Mouse (Mus musculus) heart, adult 18-20 months (tissue): ENCODE measurements at regions not wholly inside any gene's neighbourhood (a gene's known extent, or its start where the extent isn't known, plus 50 kb on each side); places are given as distances from the start of the nearest gene placed in this dataset.
A peak's percentile ranks its signal among the peaks of the same experiment; 100 is the strongest.

Source experiments
- DNase-seq, 2 experiments: peaks; one replicate each; pipeline ENCODE4 v3.0.0; 2021 to 2022; ENCODE audit warnings: mixed read lengths in 1 of 2

DNA sequence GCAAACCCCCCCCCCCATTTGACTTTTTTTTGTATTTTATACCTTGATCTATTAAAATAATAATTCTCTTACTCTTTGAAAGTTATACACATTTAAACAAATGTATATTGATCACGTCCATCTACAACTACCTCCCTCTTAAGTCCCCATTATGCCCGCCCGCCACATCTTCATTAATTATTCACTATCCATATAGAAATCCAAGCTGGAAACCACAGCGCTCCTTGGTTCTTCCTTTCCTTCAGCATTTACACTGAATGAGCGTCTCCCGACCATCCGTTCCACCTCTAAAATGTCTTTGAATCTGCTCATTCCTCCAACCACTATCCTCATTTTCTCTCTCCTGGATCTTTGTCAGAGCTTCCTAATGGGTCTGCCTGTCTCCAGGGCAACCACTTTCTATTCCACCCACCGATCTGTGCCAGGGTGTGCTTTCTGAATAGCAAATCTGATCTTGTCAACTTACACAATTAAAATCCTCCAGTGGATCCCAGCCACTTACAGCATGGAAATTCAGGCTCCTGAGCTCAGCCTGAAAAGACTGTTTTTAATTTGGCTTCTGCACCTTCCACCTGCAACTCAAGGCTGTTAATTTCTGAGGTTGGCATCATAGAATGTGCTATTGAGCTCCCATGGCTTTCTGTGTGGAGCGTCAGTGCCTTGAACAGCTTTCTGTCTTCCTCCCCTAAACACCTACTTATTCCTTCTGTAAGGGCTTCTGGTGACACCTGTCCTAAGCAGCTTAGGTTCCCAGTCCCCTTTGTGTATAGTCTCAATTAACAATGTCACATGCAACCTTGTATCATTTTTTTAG is 265.5 kb downstream of the Spry2 start:
- DNase-seq = no peak

- DNase-seq = no peak
Observed at GRCm38 (mm10) chr14:105630444-105630843, 266.2 kb downstream of the Spry2 start.

DNA sequence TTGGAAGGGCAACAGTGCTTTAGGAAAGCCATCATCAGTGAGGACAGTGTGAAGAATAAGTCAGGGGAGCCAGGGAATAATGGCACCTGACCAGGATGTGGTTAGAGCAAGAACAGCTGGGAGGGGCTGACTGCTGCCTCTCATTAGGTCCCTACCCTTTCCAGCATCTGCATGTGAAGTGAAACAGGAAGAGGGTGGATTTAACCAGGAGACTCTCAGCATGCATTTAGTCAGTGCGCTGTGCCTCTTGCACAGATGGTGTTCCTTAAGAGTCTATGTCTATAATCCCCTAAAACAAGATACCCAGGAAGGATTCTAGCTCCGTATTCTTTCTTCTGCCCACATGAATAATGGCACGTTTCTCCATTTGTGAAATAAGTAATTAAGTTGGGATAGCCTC is 267.9 kb downstream of the Spry2 start:
- no peak for DNase-seq

GRCm38 (mm10) chr14:105624387-105624786 is 272.2 kb downstream of the Spry2 start:
- DNase-seq = no peak

DNA sequence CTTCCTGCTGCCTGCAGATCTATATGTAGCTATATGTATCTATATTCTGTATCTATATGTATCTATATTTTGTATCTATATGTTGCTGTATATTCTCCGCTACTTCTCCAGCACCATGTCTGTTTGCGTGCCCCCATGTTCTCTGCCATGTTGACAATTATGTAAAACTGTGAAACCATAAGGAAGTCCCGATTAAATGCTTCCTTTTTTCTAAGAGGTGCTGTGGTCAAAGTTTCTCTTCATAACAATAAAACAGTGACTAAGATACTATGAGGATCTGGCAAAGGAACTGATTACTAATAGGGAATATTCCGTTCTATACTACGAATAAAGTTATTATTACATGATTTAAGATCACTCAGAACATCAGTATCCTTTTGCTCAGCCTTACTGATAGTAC is 274.5 kb downstream of the Spry2 start:
- DNase-seq = no peak

DNA sequence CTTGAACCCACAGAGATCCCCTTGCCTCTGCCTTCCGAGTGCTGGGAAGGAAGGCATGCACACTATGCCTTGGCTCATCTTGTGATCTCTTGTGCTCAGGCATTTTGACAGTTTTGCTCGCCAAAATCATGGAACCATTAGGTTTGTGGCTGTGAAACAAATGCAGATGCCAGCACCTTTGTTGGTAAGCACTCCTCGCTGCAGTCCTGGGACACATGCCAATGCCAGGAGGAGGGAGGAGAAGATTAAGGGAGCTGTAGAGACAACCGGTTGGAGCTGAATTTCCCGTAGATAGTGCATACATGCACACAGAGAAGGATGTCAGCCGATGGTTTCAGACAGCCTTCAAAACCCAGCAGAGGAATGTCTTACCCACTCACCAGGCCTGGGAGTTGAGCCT is 275.5 kb downstream of the Spry2 start:
- DNase-seq = peak in 1 of 2 experiments; percentile 10

GRCm38 (mm10) chr14:105619449-105619848 is 277.2 kb downstream of the Spry2 start:
- DNase-seq = no peak

DNA sequence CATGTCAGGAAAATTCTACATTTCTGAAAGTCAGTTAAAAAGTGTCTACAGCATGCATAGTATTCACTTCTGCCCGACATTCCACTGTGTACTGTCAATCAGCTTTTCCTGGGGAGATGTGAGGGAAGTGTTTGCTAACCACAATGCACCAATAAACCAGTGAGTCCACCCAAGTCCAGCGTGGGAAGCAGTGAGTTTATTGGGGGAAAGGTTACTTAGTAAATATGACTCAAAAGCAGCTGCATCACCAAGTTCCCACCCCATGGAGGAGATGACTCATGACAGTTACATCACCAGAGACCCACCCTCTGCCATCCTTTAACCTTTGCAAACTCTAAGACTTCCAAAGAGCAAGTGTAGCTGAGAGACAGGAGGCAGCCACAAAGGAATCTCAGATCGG is 280.9 kb downstream of the Spry2 start:
- peak; percentile 17 to 21 for DNase-seq

- DNase-seq = no peak
Observed at GRCm38 (mm10) chr14:105612794-105613193, 283.8 kb downstream of the Spry2 start.

GRCm38 (mm10) chr14:105608804-105609203 is 287.8 kb downstream of the Spry2 start:
- DNase-seq = no peak

DNA sequence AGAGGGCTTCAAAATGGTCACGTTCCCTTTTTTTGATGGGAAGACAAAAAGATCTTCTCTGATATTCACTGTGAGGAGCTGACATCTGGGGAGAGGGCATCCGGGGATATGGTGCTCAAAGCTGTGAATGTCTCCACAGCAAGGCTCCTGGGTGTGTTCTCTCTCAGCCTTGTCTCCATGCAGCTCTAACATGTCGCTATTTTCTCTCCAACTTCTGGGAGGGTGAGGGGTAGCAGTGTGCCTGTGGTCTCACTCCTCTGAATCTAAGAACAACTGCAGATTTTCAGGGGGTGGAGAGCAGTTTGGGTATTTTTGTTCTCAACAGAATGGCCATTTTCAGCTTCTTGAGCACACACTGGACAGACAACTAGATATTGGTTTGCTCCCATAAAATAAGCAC is 290.1 kb downstream of the Spry2 start:
- DNase-seq = no peak

- no peak for DNase-seq
Observed at GRCm38 (mm10) chr14:105604451-105604850, 292.2 kb downstream of the Spry2 start.

- no peak for DNase-seq
Observed at GRCm38 (mm10) chr14:105603047-105603461, 293.6 kb downstream of the Spry2 start.

- DNase-seq = no peak
Observed at GRCm38 (mm10) chr14:105599550-105600453, 296.8 kb downstream of the Spry2 start.

- DNase-seq = no peak
Observed at GRCm38 (mm10) chr14:105589751-105590150, 306.9 kb downstream of the Spry2 start.

DNA sequence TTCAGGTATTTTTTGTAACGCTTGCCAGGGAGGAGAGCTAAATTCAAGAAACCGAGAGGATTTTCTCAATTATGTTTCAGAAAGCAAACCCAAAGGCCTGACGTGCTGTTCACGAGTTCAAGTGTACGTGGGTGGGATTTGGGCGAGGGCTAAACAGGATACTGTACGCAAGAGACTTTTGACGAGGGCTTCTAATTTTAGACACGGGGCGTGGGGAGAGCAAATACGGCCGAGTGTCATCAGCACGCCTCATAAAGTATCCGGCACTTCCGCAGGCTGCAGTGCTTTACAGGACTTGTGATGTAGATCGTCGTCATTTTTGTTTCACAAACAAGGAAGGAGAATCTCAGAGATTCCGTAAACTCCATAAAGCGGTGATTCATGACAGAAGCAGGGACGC is 307.4 kb downstream of the Spry2 start:
- peak in 1 of 2 experiments; percentile 21 for DNase-seq

DNA sequence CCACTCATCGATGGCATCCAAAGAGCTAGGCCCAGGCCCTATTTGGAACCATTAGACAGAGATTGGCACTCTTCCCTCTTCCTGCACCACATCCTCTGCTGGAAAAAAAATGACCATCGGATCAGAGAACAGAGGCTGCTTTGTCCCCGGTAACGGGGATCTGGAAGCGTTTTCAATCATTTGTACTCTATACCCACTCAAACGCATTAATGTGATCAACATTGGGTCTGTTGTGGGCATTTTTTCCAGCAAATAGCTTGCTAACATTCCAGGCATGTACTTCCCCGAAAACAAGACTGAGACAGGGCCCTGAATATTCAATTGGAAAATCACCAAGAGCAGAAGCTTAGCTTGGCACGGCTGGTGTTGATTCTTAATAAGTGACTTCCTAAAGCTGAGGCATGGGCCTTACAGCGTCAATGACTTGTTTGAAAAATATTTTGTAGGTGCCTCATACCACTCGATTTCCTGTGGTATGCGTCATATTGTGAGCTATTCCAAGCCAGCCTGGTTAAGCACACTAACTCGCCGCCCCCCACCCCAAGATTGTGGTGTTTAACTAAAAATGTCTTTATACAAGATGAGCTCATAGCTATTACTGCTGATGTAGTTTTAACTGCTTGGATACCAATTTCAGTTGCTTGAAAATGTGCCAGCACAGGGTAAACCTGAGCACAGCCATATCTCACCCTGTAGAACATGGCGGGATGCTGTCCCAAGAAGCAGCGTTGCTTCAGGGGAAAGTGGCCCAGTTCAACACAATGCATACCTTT is 308.0 kb downstream of the Spry2 start:
- DNase-seq = peak; percentile 18 to 20

GRCm38 (mm10) chr14:105588029-105588390 is 308.6 kb downstream of the Spry2 start:
- DNase-seq = no peak

GRCm38 (mm10) chr14:105584632-105585031 is 312.0 kb downstream of the Spry2 start:
- no peak for DNase-seq

DNA sequence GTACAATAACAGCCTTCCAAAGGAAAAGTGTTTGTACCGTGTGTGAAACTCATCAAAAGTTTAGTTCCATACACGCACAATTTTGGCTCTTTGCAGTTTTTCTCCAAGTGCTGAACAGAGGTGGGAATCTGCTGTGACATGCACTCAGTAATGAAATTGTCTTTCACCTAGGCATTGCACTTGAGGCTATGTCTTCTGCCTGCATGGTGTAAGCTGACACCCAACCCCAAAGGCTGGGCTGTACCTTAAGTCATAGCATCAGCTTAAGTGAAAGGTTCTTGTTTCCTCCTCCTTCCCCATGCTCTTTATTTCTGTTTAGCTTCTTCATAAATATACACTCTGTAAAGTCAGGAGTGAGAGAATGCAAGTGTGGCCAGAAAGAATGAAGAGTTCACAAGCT is 313.1 kb downstream of the Spry2 start:
- DNase-seq = no peak

GRCm38 (mm10) chr14:105576266-105576665 is 317.9 kb downstream of the Ndfip2 start:
- DNase-seq = no peak
